Mouse (Mus musculus): Measurements from ENCODE around the gene Cd22.

DNA sequence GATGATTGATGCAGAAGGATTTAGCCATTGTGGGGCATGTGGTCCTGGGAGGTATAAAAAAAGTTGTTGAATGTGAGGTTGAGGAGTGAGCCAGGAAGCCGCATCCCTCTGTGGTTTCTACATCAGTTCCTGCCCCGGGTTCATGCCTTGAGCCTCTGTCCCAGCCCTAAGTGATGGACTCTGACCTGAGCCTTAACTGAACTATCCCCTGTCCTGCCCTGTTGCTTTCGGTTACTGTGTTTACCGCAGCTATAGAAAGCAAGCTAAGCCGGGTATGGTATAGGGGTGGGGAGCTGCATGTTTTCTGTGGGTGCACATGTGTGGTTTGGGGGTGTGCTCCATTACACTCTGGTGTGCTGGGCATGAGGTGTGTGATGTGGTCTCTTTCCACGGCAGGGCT lies 29.6 kb upstream of the Cd22 start:
- TF ChIP-seq EP300 (IDR thresholded peaks at IDR 0.05; ENCODE audit: low read depth), result no peak
- no peak for TF ChIP-seq CTCF (IDR thresholded peaks at IDR 0.05; ENCODE audit: low read depth)
